Mouse (Mus musculus) E14TG2a.4 (cell line): ENCODE results near the gene S100a4.

ENCODE experiments used
- CTCF ChIP-seq: conservative IDR thresholded peaks from 2 replicates; pipeline ENCODE4 v1.5.1; 2014; ENCODE audit warnings: low read length
- NANOG ChIP-seq: IDR thresholded peaks from 2 replicates; pipeline ENCODE4 v1.6.1; 2014; ENCODE audit warnings: borderline replicate concordance, low read length, mixed read lengths
- POU5F1 ChIP-seq: IDR thresholded peaks from 2 replicates; pipeline ENCODE4 v1.6.1; 2014; ENCODE audit warnings: low read length, borderline replicate concordance

GRCm38 (mm10) chr3:90605049-90605448 lies 1.5 kb downstream of the S100a4 start:
- TF ChIP-seq CTCF (no peak), POU5F1 (no peak), NANOG (no peak)
